Mouse (Mus musculus): ENCODE data around the gene Macrod1. TPM values are rescaled to one million over a fixed set of nuclear protein-coding genes. Genes with fewer than 3 reads are reported as not detected.

Gene Macrod1
- polyA plus RNA-seq, 1 experiment from 2014 or later = 12.2 TPM

GRCm38 (mm10) chr19:7235461-7235860, 178.9 kb downstream of the Macrod1 start:
- peaks cover 41% of the 10 kb centered on the region for H3K36me3 ChIP-seq
- H3K9ac ChIP-seq = no peak overlapping the region
- no peaks in the 10 kb centered on the region for H3K9me3 ChIP-seq
- WGBS = 94% methylated on average over 9 of the region's 9 CpGs
- H3K27me3 ChIP-seq = no peaks in the 10 kb centered on the region
- peaks cover 7% of the 10 kb centered on the region for H3K4me1 ChIP-seq
- H3K4me3 ChIP-seq = no peak overlapping the region
- no peak for ATAC-seq (ENCODE audit: insufficient number of reproducible peaks, insufficient read depth, low FRiP score, low TSS enrichment)
- no peak overlapping the region for H3K4me2 ChIP-seq (replicated peaks)
- H3K27ac ChIP-seq = no peak overlapping the region

GRCm38 (mm10) chr19:7236011-7236410, 179.4 kb downstream of the Macrod1 start:
- H3K27ac ChIP-seq = no peak overlapping the region
- no peaks in the 10 kb centered on the region for H3K9me3 ChIP-seq
- no peak for ATAC-seq (ENCODE audit: insufficient number of reproducible peaks, insufficient read depth, low FRiP score, low TSS enrichment)
- H3K36me3 ChIP-seq = peaks cover 35% of the 10 kb centered on the region
- no peaks in the 10 kb centered on the region for H3K27me3 ChIP-seq
- H3K9ac ChIP-seq = no peak overlapping the region
- no peak overlapping the region for H3K4me3 ChIP-seq
- peaks cover 7% of the 10 kb centered on the region for H3K4me1 ChIP-seq
- no peak overlapping the region for H3K4me2 ChIP-seq (replicated peaks)
- WGBS = 92% methylated on average over 2 of the region's 2 CpGs

GRCm38 (mm10) chr19:7236742-7237141, 180.1 kb downstream of the Macrod1 start:
- Histone ChIP-seq H3K4me3 (no peak overlapping the region), H3K27ac (no peak overlapping the region), H3K4me2 (replicated peaks) (no peak overlapping the region), H3K27me3 (no peaks in the 10 kb centered on the region), H3K9ac (no peak overlapping the region), H3K36me3 (peaks cover 28% of the 10 kb centered on the region), H3K4me1 (peaks cover 11% of the 10 kb centered on the region), H3K9me3 (no peaks in the 10 kb centered on the region)
- ATAC-seq (ENCODE audit: insufficient number of reproducible peaks, insufficient read depth, low FRiP score, low TSS enrichment) = no peak
- WGBS = 91% methylated on average over 4 of the region's 4 CpGs

GRCm38 (mm10) chr19:7239574-7239973, 183.0 kb downstream of the Macrod1 start:
- no peaks in the 10 kb centered on the region for H3K27me3 ChIP-seq
- H3K4me3 ChIP-seq = peak overlapping the region; percentile 68; the same call in 1 of the 2 replicates
- H3K36me3 ChIP-seq = 0 out of 2 replicates have a peak, but pooled peaks cover 6% of the 10 kb centered on the region
- H3K4me2 ChIP-seq (replicated peaks) = peak overlapping the region; percentile 79
- H3K4me1 ChIP-seq = peaks cover 11% of the 10 kb centered on the region
- H3K9me3 ChIP-seq = no peaks in the 10 kb centered on the region
- WGBS = 86% methylated on average over 3 of the region's 3 CpGs
- H3K27ac ChIP-seq = no peak overlapping the region
- peak overlapping the region; percentile 78 for H3K9ac ChIP-seq
- ATAC-seq (ENCODE audit: insufficient number of reproducible peaks, insufficient read depth, low FRiP score, low TSS enrichment) = no peak

- H3K27ac ChIP-seq = peak overlapping the region; percentile 81
- H3K36me3 ChIP-seq = 0 out of 2 replicates have a peak, but pooled peaks cover 6% of the 10 kb centered on the region
- no peaks in the 10 kb centered on the region for H3K27me3 ChIP-seq
- 4% methylated on average over 13 of the region's 13 CpGs for WGBS
- ATAC-seq (ENCODE audit: insufficient number of reproducible peaks, insufficient read depth, low FRiP score, low TSS enrichment) = no peak
- peak overlapping the region; percentile 68 for H3K4me3 ChIP-seq
- peak overlapping the region; percentile 79 for H3K4me2 ChIP-seq (replicated peaks)
- H3K4me1 ChIP-seq = peaks cover 11% of the 10 kb centered on the region
- no peaks in the 10 kb centered on the region for H3K9me3 ChIP-seq
- peak overlapping the region; percentile 78 for H3K9ac ChIP-seq
Measured at GRCm38 (mm10) chr19:7240291-7240690, 183.7 kb downstream of the Macrod1 start.

- peak; percentile 92 for ATAC-seq (ENCODE audit: insufficient number of reproducible peaks, insufficient read depth, low FRiP score, low TSS enrichment)
- H3K36me3 ChIP-seq = 0 out of 2 replicates have a peak, but pooled peaks cover 6% of the 10 kb centered on the region
Measured at GRCm38 (mm10) chr19:7240782-7241690, 184.4 kb downstream of the Macrod1 start, which contains the start of gene Naa40. TSS of gene Naa40 (minus strand) at chr19:7241183.

GRCm38 (mm10) chr19:7246021-7246420, 189.4 kb downstream of the Macrod1 start:
- Histone ChIP-seq H3K9ac (no peak overlapping the region), H3K9me3 (no peaks in the 10 kb centered on the region), H3K27ac (no peak overlapping the region), H3K36me3 (no peaks in the 10 kb centered on the region), H3K4me2 (replicated peaks) (no peak overlapping the region), H3K27me3 (no peaks in the 10 kb centered on the region), H3K4me3 (no peak overlapping the region), H3K4me1 (peaks cover 4% of the 10 kb centered on the region; the same call in 1 of the 2 replicates)
- no peak for ATAC-seq (ENCODE audit: insufficient number of reproducible peaks, insufficient read depth, low FRiP score, low TSS enrichment)
- WGBS = 70% methylated on average over 3 of the region's 3 CpGs

More at GRCm38 (mm10) chr19:7240782-7241690, 184.4 kb downstream of the Macrod1 start, which contains the start of gene Naa40:
- Histone ChIP-seq H3K27me3 (no peaks in the 10 kb centered on the region), H3K27ac (peak within 1 kb of the TSS; percentile 81), H3K9me3 (no peaks in the 10 kb centered on the region), H3K9ac (peak within 1 kb of the TSS; percentile 78), H3K4me1 (peaks cover 11% of the 10 kb centered on the region), H3K4me2 (replicated peaks) (peak within 1 kb of the TSS; percentile 79), H3K4me3 (peak within 1 kb of the TSS; percentile 68)
- under 1% methylated on average over 80 of the region's 80 CpGs for WGBS

Other genes starting within 250 kb of the Macrod1 start
- 17.8 and 19.5 TPM in 2 replicates for gene Rps6ka4, start 216.2 kb upstream of the Macrod1 start, polyA plus RNA-seq (2016; fragmentation: Nextera tagmentation; extraction: Ambion mirVana)
- gene Ccdc88b, start 198.6 kb upstream of the Macrod1 start, polyA plus RNA-seq (2016; fragmentation: Nextera tagmentation; extraction: Ambion mirVana) = 0.69 and 0.70 TPM in 2 replicates
- 142 and 157 TPM in 2 replicates for gene Trmt112, start 147.1 kb upstream of the Macrod1 start, polyA plus RNA-seq (2016; fragmentation: Nextera tagmentation; extraction: Ambion mirVana)
- gene Prdx5, start 146.7 kb upstream of the Macrod1 start, polyA plus RNA-seq (2016; fragmentation: Nextera tagmentation; extraction: Ambion mirVana) = 192 and 193 TPM in 2 replicates
- 9.5 and 10.9 TPM in 2 replicates for gene Esrra, start 135.0 kb upstream of the Macrod1 start, polyA plus RNA-seq (2016; fragmentation: Nextera tagmentation; extraction: Ambion mirVana)
- gene Catsperz, start 131.4 kb upstream of the Macrod1 start, polyA plus RNA-seq (2016; fragmentation: Nextera tagmentation; extraction: Ambion mirVana) = 1.2 and 1.7 TPM in 2 replicates
- gene Kcnk4, start 122.3 kb upstream of the Macrod1 start, polyA plus RNA-seq (2016; fragmentation: Nextera tagmentation; extraction: Ambion mirVana) = 0.62 and 0.65 TPM in 2 replicates
- gene Bad, start 114.9 kb upstream of the Macrod1 start, polyA plus RNA-seq (2016; fragmentation: Nextera tagmentation; extraction: Ambion mirVana) = 75.0 and 77.6 TPM in 2 replicates
- gene Gpr137, start 114.3 kb upstream of the Macrod1 start, polyA plus RNA-seq (2016; fragmentation: Nextera tagmentation; extraction: Ambion mirVana) = 28.4 and 32.7 TPM in 2 replicates
- 255 and 291 TPM in 2 replicates for gene Ppp1r14b, start 81.8 kb upstream of the Macrod1 start, polyA plus RNA-seq (2016; fragmentation: Nextera tagmentation; extraction: Ambion mirVana)
- 47.4 and 48.7 TPM in 2 replicates for gene Plcb3, start 80.3 kb upstream of the Macrod1 start, polyA plus RNA-seq (2016; fragmentation: Nextera tagmentation; extraction: Ambion mirVana)
- gene Fkbp2, start 76.3 kb upstream of the Macrod1 start, polyA plus RNA-seq (2016; fragmentation: Nextera tagmentation; extraction: Ambion mirVana) = 76.2 and 77.9 TPM in 2 replicates
- gene Vegfb, start 69.2 kb upstream of the Macrod1 start, polyA plus RNA-seq (2016; fragmentation: Nextera tagmentation; extraction: Ambion mirVana) = 53.3 and 57.5 TPM in 2 replicates
- gene Dnajc4, start 64.2 kb upstream of the Macrod1 start, polyA plus RNA-seq (2016; fragmentation: Nextera tagmentation; extraction: Ambion mirVana) = 22.5 and 23.1 TPM in 2 replicates
- 20.5 and 25.0 TPM in 2 replicates for gene Nudt22, start 60.7 kb upstream of the Macrod1 start, polyA plus RNA-seq (2016; fragmentation: Nextera tagmentation; extraction: Ambion mirVana)
- gene Trpt1, start 60.7 kb upstream of the Macrod1 start, polyA plus RNA-seq (2016; fragmentation: Nextera tagmentation; extraction: Ambion mirVana) = 10.8 and 11.7 TPM in 2 replicates
- 6.5 and 7.2 TPM in 2 replicates for gene Fermt3, start 37.3 kb upstream of the Macrod1 start, polyA plus RNA-seq (2016; fragmentation: Nextera tagmentation; extraction: Ambion mirVana)
- 273 and 275 TPM in 2 replicates for gene Stip1, start 16.8 kb upstream of the Macrod1 start, polyA plus RNA-seq (2016; fragmentation: Nextera tagmentation; extraction: Ambion mirVana)
- gene Flrt1, start 48.9 kb downstream of the Macrod1 start, polyA plus RNA-seq (2016; fragmentation: Nextera tagmentation; extraction: Ambion mirVana) = 6.6 and 6.8 TPM in 2 replicates
- 234 and 242 TPM in 2 replicates for gene Otub1, start 149.5 kb downstream of the Macrod1 start, polyA plus RNA-seq (2016; fragmentation: Nextera tagmentation; extraction: Ambion mirVana)
- gene Cox8a, start 160.8 kb downstream of the Macrod1 start, polyA plus RNA-seq (2016; fragmentation: Nextera tagmentation; extraction: Ambion mirVana) = 824 and 858 TPM in 2 replicates
- gene Naa40, start 184.4 kb downstream of the Macrod1 start, polyA plus RNA-seq (2016; fragmentation: Nextera tagmentation; extraction: Ambion mirVana) = 71.8 and 72.2 TPM in 2 replicates
- 40.8 and 43.5 TPM in 2 replicates for gene Rcor2, start 210.5 kb downstream of the Macrod1 start, polyA plus RNA-seq (2016; fragmentation: Nextera tagmentation; extraction: Ambion mirVana)

All from embryonic facial prominence, embryonic 12.5 days (tissue).